Mouse (Mus musculus): Measurements from ENCODE around the gene Rhot2.

The Rhot2 gene

DNA sequence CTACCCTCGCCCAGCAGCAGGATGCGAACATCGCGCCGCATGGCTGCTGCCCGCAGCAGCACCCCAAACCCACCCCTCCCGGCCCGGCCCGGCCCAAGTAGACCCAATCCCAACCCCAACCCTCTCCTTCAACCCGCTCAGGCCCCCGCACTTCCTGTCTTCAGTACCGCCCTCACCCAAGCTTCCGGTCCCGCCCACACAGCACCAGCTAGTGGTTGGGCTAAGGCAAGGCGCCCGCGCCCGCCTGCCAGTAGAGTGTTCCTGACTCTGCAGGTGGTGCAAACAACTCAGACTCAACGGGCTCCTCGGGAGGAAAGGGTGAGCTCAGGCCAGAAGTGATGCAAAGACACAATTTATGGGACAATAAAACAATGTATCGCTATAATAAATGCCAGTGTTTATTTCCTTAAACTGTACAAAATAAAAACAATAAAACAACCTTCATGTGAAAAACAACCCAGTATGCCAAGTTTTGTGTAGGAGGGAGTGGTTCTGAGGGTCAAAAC lies at the start of gene Rhot2:
Rhot2 (minus strand) TSS at position 456 of the 506 bp plus-strand sequence.
- peak; percentile 97 for DNase-seq

- DNase-seq, result peak; percentile 82
Measured at GRCm38 (mm10) chr17:25893975-25894617, 49.4 kb upstream of the Rhot2 start.

GRCm38 (mm10) chr17:25888837-25889236 lies 44.2 kb upstream of the Rhot2 start:
- no peak for DNase-seq

GRCm38 (mm10) chr17:25887467-25887866 lies 42.8 kb upstream of the Rhot2 start:
- no peak for DNase-seq

DNA sequence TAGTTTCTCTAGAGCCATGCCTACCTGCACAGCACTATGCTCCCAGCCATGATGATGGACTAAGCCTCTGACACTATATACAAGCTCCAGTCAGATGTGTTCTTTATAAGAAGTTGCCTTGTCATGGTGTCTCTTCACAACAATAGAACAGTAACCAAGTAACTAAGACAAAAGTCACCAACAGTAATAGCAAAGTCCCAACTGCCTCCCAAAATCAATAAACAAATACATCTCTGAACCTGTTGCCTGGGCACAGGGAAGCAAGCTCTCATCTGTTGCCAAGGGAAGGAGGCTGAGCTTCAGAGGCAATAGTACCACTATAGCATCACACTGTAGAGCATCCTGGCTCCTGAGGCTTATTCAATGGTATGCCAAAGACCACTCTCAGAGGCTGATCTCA lies 42.2 kb upstream of the Rhot2 start:
- no peak for DNase-seq

- DNase-seq, result peak; percentile 55
Measured at GRCm38 (mm10) chr17:25885636-25886035, 41.0 kb upstream of the Rhot2 start.

DNA sequence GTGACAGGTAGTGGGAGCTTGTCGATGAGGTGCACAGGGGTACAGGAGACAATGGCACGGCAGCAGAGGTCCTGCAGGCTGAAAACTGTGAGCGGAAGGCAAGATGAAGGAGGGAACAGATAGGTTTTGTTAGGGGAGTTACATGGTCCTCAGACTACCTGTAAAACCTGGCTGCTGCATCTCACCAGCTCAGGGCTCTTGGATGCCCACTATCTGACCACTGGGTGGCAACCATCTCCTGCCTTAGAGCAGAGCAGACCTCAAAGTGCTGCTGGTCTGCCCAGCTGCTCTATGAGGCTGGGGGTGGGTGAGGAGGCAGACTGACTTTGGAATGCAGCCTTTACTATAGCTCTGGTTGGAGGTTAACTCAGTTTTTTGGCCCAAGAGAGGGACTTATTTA lies 39.2 kb upstream of the Rhot2 start:
- DNase-seq, result no peak

DNA sequence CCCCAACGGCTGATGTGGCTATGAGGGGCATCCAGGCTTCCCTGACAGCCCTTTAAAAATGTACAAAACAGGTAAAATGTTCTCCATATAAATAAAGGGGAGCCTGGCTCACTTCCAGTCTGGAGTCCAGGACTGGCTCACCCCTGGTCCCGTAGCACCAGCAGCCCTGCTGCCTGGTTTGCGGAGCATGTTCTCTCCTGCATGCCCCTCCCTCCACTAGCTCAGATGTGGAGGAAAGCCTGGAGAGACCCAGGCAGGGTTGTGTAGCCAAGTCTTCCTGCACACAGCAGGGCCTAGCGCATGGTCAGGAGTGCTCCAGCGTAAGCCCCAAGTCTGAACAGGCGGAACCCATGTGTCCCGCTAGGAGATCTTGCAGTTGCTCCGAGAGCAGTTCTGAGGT lies 38.6 kb upstream of the Rhot2 start:
- DNase-seq, result no peak

- DNase-seq, result no peak
Measured at GRCm38 (mm10) chr17:25882306-25882705, 37.7 kb upstream of the Rhot2 start.

GRCm38 (mm10) chr17:25881691-25882090 lies 37.0 kb upstream of the Rhot2 start:
- peak; percentile 62 for DNase-seq

GRCm38 (mm10) chr17:25880913-25881641 lies 36.4 kb upstream of the Rhot2 start:
- peak; percentile 86 for DNase-seq

- DNase-seq, result peak; percentile 65
Measured at GRCm38 (mm10) chr17:25880196-25880910, 35.7 kb upstream of the Rhot2 start, which contains the start of gene Wfikkn1. Wfikkn1 (minus strand) TSS chr17:25880858.

DNA sequence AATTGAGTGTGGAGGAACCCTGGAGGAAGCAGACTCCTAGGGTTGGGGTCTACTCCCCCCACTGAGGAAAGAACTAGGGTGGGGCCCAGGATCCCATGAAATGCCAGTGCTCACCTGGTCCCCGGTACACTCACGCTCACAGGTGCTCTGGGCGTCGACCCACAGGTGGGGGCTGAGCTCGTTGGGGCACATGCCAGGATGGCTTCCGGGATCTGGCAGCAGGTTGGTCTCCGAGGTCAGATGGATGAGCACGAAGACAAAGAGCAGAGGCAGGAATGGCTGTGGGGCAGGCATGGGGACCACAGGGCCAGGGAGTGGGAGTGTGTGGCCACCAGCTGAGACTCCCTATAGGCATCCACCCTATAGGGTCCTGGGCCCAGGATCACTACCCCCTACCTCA lies 35.1 kb upstream of the Rhot2 start:
- no peak for DNase-seq

DNA sequence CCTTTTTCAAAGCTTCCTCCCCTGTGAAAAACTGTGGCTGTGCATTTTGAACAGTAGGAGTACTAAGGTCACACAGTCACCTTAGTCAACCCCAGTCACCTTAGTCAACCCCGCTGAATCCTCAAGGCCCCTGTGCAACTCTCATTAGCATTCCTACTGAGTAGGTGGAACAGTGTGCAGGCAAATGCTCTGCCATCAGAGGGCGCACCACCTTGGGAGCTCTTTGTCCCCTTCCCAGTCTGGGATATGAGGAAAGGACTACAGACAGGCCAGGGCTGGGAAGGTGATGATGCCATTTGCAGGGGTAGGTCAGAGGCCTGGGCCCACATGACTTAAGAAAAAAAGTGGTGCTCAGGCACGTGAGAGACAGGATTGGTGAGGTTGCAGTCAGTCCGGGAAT lies 34.6 kb upstream of the Rhot2 start:
- peak; percentile 58 for DNase-seq

DNA sequence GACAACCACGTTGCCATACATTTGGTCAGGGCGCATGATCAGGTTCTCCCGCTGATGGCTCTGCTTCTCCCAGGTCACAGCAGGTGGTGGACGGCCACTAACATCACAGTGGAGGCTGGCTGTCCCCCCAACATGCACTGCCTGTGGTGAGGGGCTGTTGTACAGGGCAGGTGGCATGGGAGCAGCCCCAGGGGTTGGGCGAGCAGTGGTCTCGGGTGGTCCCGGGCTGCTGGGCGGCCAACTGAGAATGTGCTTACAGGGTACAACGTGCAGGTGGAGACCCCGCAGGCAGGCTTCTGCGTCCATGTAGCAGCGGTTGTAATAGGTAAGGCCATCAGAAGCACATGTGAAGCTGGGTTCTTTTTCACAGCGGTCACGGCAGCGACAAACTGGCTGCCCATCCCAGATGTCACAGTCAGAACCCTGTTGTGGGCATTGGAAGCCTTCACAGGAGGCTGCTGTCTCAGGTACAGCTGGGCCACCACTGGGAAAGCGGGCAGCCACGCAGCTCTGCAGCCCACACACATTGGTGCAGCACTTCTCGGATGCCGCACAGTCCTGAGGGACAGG lies 34.0 kb upstream of the Rhot2 start:
- DNase-seq, result no peak

DNA sequence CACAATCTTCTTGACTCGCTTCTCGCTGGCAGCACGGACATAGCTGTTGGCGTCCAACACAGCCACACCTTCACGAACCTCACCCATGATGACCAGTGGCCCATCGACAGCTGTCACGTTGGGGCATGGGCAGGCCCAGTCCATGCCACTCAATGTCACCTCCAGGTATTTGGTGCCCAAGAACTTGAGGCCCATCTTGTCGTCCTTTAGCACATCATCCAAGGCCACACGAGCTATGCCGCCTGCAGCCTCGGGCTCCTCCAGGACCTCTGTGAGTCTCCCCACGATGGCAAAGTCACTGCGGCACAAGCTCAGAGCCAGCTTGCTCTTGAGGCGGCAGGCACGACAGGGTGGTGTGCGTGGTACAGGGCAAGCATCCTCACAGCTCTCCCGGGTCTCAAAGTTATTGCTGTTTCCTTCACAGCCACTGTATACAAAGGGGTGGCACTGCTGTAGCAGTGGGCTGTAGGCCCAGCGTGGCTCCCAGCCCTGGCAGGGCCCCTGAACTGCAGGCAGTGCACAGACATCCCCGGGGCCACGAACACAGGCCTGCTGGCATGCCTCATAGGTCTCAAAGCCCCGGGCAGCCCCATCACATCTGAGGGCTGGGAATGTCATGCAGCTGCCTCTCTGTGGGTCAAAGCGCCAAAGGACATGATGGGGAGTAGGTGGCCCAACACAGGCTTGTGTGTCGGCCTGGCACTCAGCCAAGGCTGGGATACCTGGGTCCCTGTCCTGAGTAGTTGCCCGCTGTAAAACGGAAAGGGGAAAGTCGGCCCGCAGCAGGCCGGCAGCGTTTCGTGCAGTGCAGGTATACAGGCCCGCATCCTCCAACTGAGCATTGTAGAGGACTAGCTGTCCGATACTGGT lies 33.3 kb upstream of the Rhot2 start:
- no peak for DNase-seq

GRCm38 (mm10) chr17:25877025-25877424 lies 32.4 kb upstream of the Rhot2 start:
- no peak for DNase-seq

DNA sequence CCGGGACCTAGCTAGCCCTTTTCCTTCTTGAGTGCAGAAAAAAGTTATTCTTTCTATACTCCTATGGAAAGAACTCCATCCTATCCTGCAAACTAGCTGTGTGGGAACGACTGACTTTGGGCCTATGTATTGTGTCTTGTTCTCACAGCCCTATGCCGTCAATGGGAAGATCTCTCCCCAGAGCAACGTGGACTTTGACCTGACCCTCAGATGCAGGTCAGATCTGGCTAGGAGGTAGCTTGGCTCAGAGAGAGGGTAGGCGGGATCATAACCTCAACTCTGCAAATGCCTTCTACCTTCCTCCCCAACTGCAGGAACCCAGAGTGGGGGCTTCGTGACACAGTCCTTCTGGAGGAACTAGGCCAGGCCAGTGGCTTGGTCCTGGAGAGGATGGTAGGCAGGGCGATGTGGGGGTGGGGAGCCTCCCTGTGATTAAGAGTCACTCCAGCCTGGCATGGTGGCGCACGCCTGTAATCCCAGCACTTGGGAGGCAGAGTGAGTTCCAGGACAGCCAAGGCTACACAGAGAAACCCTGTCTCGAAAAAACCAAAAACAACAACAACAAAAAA lies 31.8 kb upstream of the Rhot2 start:
- no peak for DNase-seq

DNA sequence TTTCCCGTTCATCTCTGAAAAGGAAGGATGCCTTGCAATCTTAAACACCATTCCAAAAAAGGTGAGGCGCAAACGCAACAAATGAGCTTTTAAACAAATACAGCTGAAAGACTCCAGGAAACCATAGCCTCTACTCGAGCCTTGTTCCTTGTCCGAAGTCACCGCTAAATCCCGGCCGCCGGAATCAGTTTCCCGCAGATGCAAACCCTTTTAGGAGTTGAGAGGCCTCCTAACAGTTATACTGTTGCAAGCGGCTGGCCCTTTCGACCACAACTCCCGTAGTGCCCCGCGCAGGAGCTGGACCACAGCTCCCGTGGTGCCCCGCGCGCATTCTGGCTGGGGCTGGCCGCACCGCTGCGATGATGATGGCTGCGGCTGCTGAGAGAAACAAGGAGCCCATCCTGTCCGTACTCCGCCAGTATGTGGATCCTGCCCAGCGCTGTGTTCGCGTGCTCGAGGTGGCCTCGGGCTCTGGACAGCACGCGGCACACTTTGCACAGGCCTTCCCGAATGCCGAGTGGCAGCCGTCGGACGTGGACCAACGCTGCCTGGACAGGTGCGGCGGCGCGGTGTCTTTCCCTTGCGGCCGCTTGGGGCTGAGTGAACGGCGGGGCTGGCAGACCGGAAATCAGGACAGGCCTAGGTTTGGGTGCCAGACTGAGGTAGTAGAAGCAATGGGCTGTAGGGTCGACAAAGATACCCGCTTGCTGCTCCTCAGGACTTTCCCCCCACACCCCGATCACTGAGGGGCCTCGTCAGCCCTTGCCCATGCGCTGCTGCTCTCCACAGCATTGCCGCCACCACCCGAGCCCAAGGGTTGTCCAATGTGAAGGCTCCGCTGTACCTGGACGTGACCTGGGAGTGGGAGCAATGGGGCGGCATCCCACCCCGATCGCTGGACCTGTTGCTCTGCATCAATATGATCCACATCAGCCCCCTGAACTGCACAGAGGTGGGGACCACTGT lies 30.8 kb upstream of the Rhot2 start:
- peak; percentile 95 for DNase-seq

DNA sequence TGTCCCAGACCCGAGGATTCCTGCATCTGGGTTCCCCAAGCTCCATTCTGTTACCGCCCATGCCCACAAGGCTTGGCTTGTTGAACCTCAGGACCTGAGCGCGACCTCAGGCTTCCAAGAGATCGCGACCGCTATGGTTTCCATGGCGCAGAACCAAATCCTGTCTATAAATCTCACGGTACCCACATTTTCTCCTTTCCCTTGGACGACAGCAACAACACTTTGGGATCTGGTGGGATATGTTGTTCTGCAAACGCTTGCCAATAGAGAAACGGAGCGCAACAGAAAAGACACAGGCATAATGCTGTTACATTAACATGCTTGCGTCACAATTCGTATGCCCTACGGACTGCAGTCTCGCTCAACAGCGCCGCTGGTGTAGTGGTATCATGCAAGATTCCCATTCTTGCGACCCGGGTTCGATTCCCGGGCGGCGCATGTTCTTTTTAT lies 30.1 kb upstream of the Rhot2 start, which contains the start of gene Mettl26:
Mettl26 (plus strand) TSS at position 354 of the 450 bp plus-strand sequence.
- peak; percentile 89 for DNase-seq
